Mouse (Mus musculus): ENCODE results near the gene Tmem167. TPM values are rescaled to one million over a fixed set of nuclear protein-coding genes. Genes with fewer than 3 reads are reported as not detected.

Gene Tmem167
- total and polyA plus RNA-seq, 2 experiments from 2014 or later, result 8.2 to 24.9 TPM

DNA sequence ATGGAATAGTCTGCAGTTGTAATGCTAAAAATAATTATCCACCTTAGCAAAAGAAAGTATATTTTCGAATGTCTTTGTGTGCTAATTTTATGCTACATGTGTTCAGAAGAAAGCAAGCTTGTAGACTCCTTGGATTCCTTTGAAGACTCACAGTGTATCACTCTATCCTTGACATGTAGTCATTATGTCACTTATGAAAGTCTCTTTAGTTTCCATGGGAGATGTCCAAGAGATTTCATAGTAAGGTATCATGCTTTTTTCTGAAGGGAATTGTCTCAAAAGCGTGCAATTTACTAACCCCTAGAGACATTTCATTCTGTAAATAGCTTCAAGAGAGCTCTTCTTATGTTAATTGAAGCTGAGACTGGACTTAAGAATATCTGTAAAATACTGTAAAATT is 97.8 kb downstream of the Tmem167 start:
- Histone ChIP-seq H3K36me3 (replicated peaks; ENCODE audit: control insufficient read depth, insufficient read depth, low read length) (no peaks in the 10 kb centered on the region), H3K9me3 (replicated peaks; ENCODE audit: control insufficient read depth, low read length) (no peaks in the 10 kb centered on the region)
- no peak for DNase-seq (ENCODE audit: low spot score)

DNA sequence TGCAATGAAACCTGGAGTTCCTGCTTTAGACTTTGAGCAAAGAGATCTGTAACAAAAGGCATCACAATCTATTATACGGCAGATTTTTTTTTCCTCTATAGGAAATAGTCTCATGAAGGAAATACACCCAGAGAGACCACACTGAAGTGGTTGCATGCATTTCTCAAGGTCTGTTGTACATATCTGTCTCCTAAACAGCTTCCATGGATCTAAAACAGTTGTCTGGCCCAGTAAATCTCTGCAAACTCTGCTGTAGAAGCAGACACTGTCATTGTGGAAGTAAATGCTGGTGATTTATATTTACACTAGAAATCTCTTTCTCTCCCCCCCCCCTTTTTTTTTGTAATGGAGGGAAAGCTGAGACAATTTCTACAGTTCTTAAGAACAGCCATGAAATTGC is 99.1 kb downstream of the Tmem167 start:
- Histone ChIP-seq H3K27me3 (ENCODE audit: control insufficient read depth, insufficient read depth, low read length) (no peaks in the 10 kb centered on the region), H3K27ac (ENCODE audit: low read depth) (no peak overlapping the region), H3K36me3 (replicated peaks; ENCODE audit: control insufficient read depth, insufficient read depth, low read length) (no peaks in the 10 kb centered on the region), H3K4me2 (ENCODE audit: low read depth, low read length) (no peak overlapping the region), H3K4me3 (ENCODE audit: low read depth, low read length) (no peak overlapping the region), H3K4me1 (ENCODE audit: control insufficient read depth, insufficient read depth) (no peaks in the 10 kb centered on the region), H3K9me3 (replicated peaks; ENCODE audit: control insufficient read depth, low read length) (no peaks in the 10 kb centered on the region), H3K9ac (replicated peaks; ENCODE audit: low read depth, low read length) (no peak overlapping the region)
- DNase-seq (ENCODE audit: low spot score) (no peak), ATAC-seq (ENCODE audit: insufficient read depth, low read depth) (no peak)
- TF ChIP-seq CTCF (IDR thresholded peaks at IDR 0.05; ENCODE audit: low read depth) (no peak), EP300 (IDR thresholded peaks at IDR 0.05; ENCODE audit: low read depth) (no peak)
- 66% methylated on average over 1 of the region's 1 CpGs for WGBS

More for the DNA sequence above, 97.8 kb downstream of the Tmem167 start:
- Histone ChIP-seq H3K9ac (replicated peaks; ENCODE audit: low read depth, low read length) (no peak overlapping the region), H3K27ac (ENCODE audit: low read depth) (no peak overlapping the region), H3K4me3 (ENCODE audit: low read depth, low read length) (no peak overlapping the region), H3K27me3 (ENCODE audit: control insufficient read depth, insufficient read depth, low read length) (no peaks in the 10 kb centered on the region), H3K4me1 (ENCODE audit: control insufficient read depth, insufficient read depth) (no peaks in the 10 kb centered on the region), H3K4me2 (ENCODE audit: low read depth, low read length) (no peak overlapping the region)
- no peak for ATAC-seq (ENCODE audit: insufficient read depth, low read depth)
- TF ChIP-seq EP300 (IDR thresholded peaks at IDR 0.05; ENCODE audit: low read depth), result no peak
- 72% methylated on average over 2 of the region's 2 CpGs for WGBS

DNA sequence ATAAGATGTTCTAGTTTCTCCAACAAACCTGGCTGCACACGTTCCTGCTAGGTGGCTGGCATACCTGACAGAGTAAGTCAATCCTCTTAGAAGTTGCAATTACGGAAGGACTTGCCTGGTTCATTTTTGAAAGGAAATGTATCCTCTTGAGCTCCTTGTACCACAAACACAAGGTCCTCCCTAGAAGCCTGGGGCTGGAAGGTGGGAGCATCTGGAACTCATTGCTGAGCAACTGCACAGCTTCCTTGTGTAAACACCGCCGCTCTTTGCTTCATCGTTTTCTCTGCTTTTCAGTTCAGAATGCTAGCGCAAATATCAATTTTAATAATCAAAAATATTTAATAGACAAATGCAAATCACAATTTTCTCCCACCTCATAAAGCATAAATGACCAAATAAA is 102.9 kb downstream of the Tmem167 start:
- DNase-seq (ENCODE audit: low spot score) (no peak), ATAC-seq (ENCODE audit: insufficient read depth, low read depth) (no peak)
- Histone ChIP-seq H3K4me1 (ENCODE audit: control insufficient read depth, insufficient read depth) (no peaks in the 10 kb centered on the region), H3K4me2 (ENCODE audit: low read depth, low read length) (no peak overlapping the region), H3K36me3 (replicated peaks; ENCODE audit: control insufficient read depth, insufficient read depth, low read length) (no peaks in the 10 kb centered on the region), H3K4me3 (ENCODE audit: low read depth, low read length) (no peak overlapping the region), H3K27ac (ENCODE audit: low read depth) (no peak overlapping the region), H3K9ac (replicated peaks; ENCODE audit: low read depth, low read length) (no peak overlapping the region), H3K27me3 (ENCODE audit: control insufficient read depth, insufficient read depth, low read length) (no peaks in the 10 kb centered on the region), H3K9me3 (replicated peaks; ENCODE audit: control insufficient read depth, low read length) (0 out of 2 replicates have a peak, but pooled peaks cover 4% of the 10 kb centered on the region)
- 69% methylated on average over 6 of the region's 6 CpGs for WGBS
- TF ChIP-seq EP300 (IDR thresholded peaks at IDR 0.05; ENCODE audit: low read depth), result no peak
- TF ChIP-seq CTCF (IDR thresholded peaks at IDR 0.05; ENCODE audit: low read depth), result no peak

Other genes starting within 250 kb of the Tmem167 start
- 4.6 and 10.7 TPM in 2 replicates for gene Xrcc4, start 485 bp downstream of the Tmem167 start, total RNA-seq (2014; rRNA removed; ENCODE audit: low replicate concordance)
- gene Xrcc4, start 485 bp downstream of the Tmem167 start, polyA plus RNA-seq (2015; fragmentation: Nextera tagmentation; extraction: Ambion mirVana), result 17.4 and 18.4 TPM in 2 replicates